Mouse (Mus musculus): ENCODE data around the gene Slc8a1.

DNA sequence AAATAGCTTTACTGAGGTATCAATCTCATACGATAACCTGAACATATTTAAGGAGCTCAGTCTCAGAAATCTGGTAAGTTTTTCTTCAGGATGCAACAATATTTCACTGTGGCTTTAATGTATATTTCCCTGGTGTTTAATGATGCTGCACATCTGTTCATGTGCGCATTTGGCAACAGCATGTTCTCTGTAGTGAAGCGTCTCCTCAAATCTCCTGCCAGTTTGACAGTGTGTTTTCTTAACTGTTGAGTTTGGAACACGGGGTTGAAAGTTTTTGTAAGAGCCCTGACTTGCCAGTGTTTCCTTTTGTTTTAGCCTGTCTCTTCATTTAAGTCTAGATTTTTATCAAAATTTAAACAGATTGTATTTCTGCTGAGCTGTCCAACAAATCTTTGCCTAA, 190.2 kb downstream of the Slc8a1 start:
- TF ChIP-seq CTCF (IDR thresholded peaks at IDR 0.05; ENCODE audit: low read depth) (no peak), EP300 (IDR thresholded peaks at IDR 0.05; ENCODE audit: low read depth) (no peak)
